In the genomic region with DNA sequence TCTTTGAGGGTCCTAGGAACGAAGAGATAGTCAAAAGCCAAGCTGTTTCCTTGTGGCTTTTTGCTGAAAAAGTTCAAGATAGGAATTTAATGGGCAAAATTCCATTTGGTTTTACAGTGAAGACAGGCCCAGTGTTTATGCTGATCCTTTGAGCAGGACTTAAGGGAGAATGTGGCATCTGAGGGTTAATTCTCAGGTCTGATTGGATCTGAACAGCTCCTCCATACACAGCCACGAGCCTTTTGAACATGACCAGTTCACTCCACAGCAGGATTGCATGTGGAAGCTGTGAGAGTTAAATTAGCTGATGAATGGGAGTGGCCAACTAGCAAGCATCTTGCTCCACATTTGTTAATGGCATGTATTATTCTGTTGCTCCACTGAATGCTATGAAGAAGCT, we compare ENCODE assay signal across 9 mouse cellular contexts.
DNase-seq lines count a peak whose midpoint lies in the region; ATAC-seq and TF ChIP-seq lines count a peak whose summit lies in the region.
"Had no signal": no experiment of that assay in that cellular context is flagged by ENCODE, and none has a peak within 500 bp of the region (broad histone marks: within the 10 kb centered on the region; RNA-seq: fewer than 3 reads in every experiment).

No protein-coding gene starts in this region.

- WGBS in kidney, embryonic 14.5 days: 13% methylated on average over 2 of the region's 2 CpGs
- 11% methylated on average over 2 of the region's 2 CpGs for WGBS in embryonic facial prominence, embryonic 15.5 days
- WGBS in intestine, embryonic 14.5 days: 6% methylated on average over 2 of the region's 2 CpGs
- 26% methylated on average over 2 of the region's 2 CpGs for WGBS in midbrain, postnatal 0 days

- H3K4me1 ChIP-seq in kidney, embryonic 14.5 days (ENCODE audit: control insufficient read depth, insufficient read depth, low read length): peaks cover 6% of the 10 kb centered on the region; the same call in 1 of the 2 replicates
- H3K4me1 ChIP-seq in embryonic facial prominence, embryonic 15.5 days: peaks cover 9% of the 10 kb centered on the region; the same call in 1 of the 2 replicates
- peaks cover 13% of the 10 kb centered on the region for H3K4me1 ChIP-seq in intestine, embryonic 14.5 days (replicated peaks; ENCODE audit: control insufficient read depth, insufficient read depth, low read length)
- no peaks in the 10 kb centered on the region for H3K4me1 ChIP-seq in midbrain, postnatal 0 days (ENCODE audit: insufficient read depth, low read length)

- no peak for TF ChIP-seq CTCF in midbrain, postnatal 0 days (IDR thresholded peaks at IDR 0.05)

- no peaks in the 10 kb centered on the region for H3K27me3 ChIP-seq in kidney, embryonic 14.5 days (ENCODE audit: control insufficient read depth, insufficient read depth, low read length)
- no peaks in the 10 kb centered on the region for H3K27me3 ChIP-seq in embryonic facial prominence, embryonic 15.5 days
- no peaks in the 10 kb centered on the region for H3K27me3 ChIP-seq in intestine, embryonic 14.5 days (replicated peaks; ENCODE audit: control insufficient read depth, insufficient read depth, low read length)
- no peaks in the 10 kb centered on the region for H3K27me3 ChIP-seq in midbrain, postnatal 0 days (ENCODE audit: insufficient read depth, low read length)

- no peaks in the 10 kb centered on the region for H3K36me3 ChIP-seq in kidney, embryonic 14.5 days (ENCODE audit: control insufficient read depth, insufficient read depth, low read length)
- H3K36me3 ChIP-seq in embryonic facial prominence, embryonic 15.5 days: no peaks in the 10 kb centered on the region
- no peaks in the 10 kb centered on the region for H3K36me3 ChIP-seq in intestine, embryonic 14.5 days (ENCODE audit: control insufficient read depth, insufficient read depth, low read length)
- H3K36me3 ChIP-seq in midbrain, postnatal 0 days (ENCODE audit: insufficient read depth, low read length): no peaks in the 10 kb centered on the region

- ATAC-seq in kidney, embryonic 14.5 days (ENCODE audit: low FRiP score, low TSS enrichment): peak; percentile 86; the same call in 1 of the 2 replicates
- ATAC-seq in embryonic facial prominence, embryonic 15.5 days (ENCODE audit: insufficient number of reproducible peaks, low FRiP score, low TSS enrichment, low read depth): no peak
- ATAC-seq in intestine, embryonic 14.5 days (replicated peaks; ENCODE audit: low FRiP score, low TSS enrichment, low read depth): peak; percentile 59; the same call in 1 of the 2 replicates
- ATAC-seq in midbrain, postnatal 0 days (ENCODE audit: low FRiP score): no peak
- ATAC-seq: CD4-positive, CD25-positive, alpha-beta regulatory T cell, adult 4 months had no signal

- H3K4me3 ChIP-seq in kidney, embryonic 14.5 days (ENCODE audit: low read length): no peak overlapping the region
- no peak overlapping the region for H3K4me3 ChIP-seq in embryonic facial prominence, embryonic 15.5 days (replicated peaks)
- no peak overlapping the region for H3K4me3 ChIP-seq in intestine, embryonic 14.5 days (ENCODE audit: low read depth, low read length)
- no peak overlapping the region for H3K4me3 ChIP-seq in midbrain, postnatal 0 days (ENCODE audit: low read depth, low read length)

- H3K9me3 ChIP-seq in kidney, embryonic 14.5 days (ENCODE audit: control insufficient read depth, low read length): no peaks in the 10 kb centered on the region; the same call in 1 of the 2 replicates
- no peaks in the 10 kb centered on the region for H3K9me3 ChIP-seq in embryonic facial prominence, embryonic 15.5 days (replicated peaks)
- H3K9me3 ChIP-seq in intestine, embryonic 14.5 days (ENCODE audit: control insufficient read depth, low read length): peaks cover 3% of the 10 kb centered on the region; the same call in 1 of the 2 replicates
- H3K9me3 ChIP-seq in midbrain, postnatal 0 days (ENCODE audit: low read length): no peaks in the 10 kb centered on the region

- peak overlapping the region; percentile 30; the same call in 1 of the 2 replicates for H3K4me2 ChIP-seq in kidney, embryonic 14.5 days (replicated peaks; ENCODE audit: low read depth, low read length)
- H3K4me2 ChIP-seq in embryonic facial prominence, embryonic 15.5 days (replicated peaks): 0 out of 2 replicates have a peak overlapping the region, but pooled peaks have one; percentile 2
- peak overlapping the region; percentile 42 for H3K4me2 ChIP-seq in intestine, embryonic 14.5 days (ENCODE audit: low read length)
- H3K4me2 ChIP-seq in midbrain, postnatal 0 days (ENCODE audit: low read depth, low read length, poor library complexity, severe bottlenecking): peak overlapping the region; percentile 36

- no peak overlapping the region for H3K9ac ChIP-seq in kidney, embryonic 14.5 days (ENCODE audit: low read depth, low read length)
- H3K9ac ChIP-seq in embryonic facial prominence, embryonic 15.5 days: no peak overlapping the region
- H3K9ac ChIP-seq in intestine, embryonic 14.5 days (ENCODE audit: low read length): no peak overlapping the region
- no peak overlapping the region for H3K9ac ChIP-seq in midbrain, postnatal 0 days (replicated peaks; ENCODE audit: low read length, poor library complexity, severe bottlenecking)

- no peak for DNase-seq in kidney, adult 11 months
- no peak for DNase-seq in intestine, embryonic 14.5 days (ENCODE audit: low spot score)
- no peak for DNase-seq in midbrain, postnatal 0 days (ENCODE audit: low spot score)
- DNase-seq in testis, postnatal 14 days (ENCODE audit: low spot score): no peak
- no peak for DNase-seq in MN1 (ENCODE audit: low spot score)
- no peak for DNase-seq in layer of hippocampus, postnatal 36 days

- no peak overlapping the region for H3K27ac ChIP-seq in kidney, embryonic 14.5 days (ENCODE audit: low read depth, low read length)
- H3K27ac ChIP-seq in embryonic facial prominence, embryonic 15.5 days (replicated peaks): no peak overlapping the region
- peak overlapping the region; percentile 65 for H3K27ac ChIP-seq in intestine, embryonic 14.5 days (ENCODE audit: low read depth)
- no peak overlapping the region for H3K27ac ChIP-seq in midbrain, postnatal 0 days (ENCODE audit: low read depth, low read length)

Comparison
In these comparisons a context has a peak if more than half of its experiments do, and no peak if none do; other contexts are left out.
1. ATAC-seq: peak in kidney, embryonic 14.5 days (single experiment) and intestine, embryonic 14.5 days (single experiment); none in embryonic facial prominence, embryonic 15.5 days (single experiment) and midbrain, postnatal 0 days (single experiment).
2. Peak in every context shown above with its lines, with median percentiles within 50 percentile points of each other: H3K4me2 ChIP-seq.